Mouse (Mus musculus) brown adipose tissue, adult 24 weeks (tissue): ENCODE measurements around the gene Pank3. TPM values are rescaled to one million over a fixed set of nuclear protein-coding genes. Genes with fewer than 3 reads are reported as not detected.

Source experiments
- H3K27ac ChIP-seq: fragments of 200-500 bp; replicated peaks from 2 replicates; pipeline ENCODE4 v1.5.1; 2012; ENCODE audit warnings: low read depth, mild to moderate bottlenecking, low read length
- H3K4me1 ChIP-seq: fragments of 200-500 bp; 2 replicates; pipeline ENCODE4 v1.6.1; 2012; ENCODE audit warnings: low read length, mixed read lengths; ENCODE audit not compliant: control insufficient read depth, insufficient read depth, insufficient read length
- H3K4me3 ChIP-seq: fragments of 200-500 bp; 2 replicates; pipeline ENCODE4 v1.5.1; 2012; ENCODE audit warnings: low read depth, mild to moderate bottlenecking, low read length, moderate library complexity; ENCODE audit not compliant: insufficient read depth
- polyA plus RNA-seq: library from polyadenylated mRNA; stranded (reverse); fragments of >200 nt; gene quantifications from 2 replicates; pipeline ENCODE4 v1.2.4, GENCODE M21; 2012; ENCODE audit not compliant: missing spikeins, insufficient read depth, insufficient read length

The Pank3 gene
- 69.9 and 86.7 TPM in 2 replicates for polyA plus RNA-seq

DNA sequence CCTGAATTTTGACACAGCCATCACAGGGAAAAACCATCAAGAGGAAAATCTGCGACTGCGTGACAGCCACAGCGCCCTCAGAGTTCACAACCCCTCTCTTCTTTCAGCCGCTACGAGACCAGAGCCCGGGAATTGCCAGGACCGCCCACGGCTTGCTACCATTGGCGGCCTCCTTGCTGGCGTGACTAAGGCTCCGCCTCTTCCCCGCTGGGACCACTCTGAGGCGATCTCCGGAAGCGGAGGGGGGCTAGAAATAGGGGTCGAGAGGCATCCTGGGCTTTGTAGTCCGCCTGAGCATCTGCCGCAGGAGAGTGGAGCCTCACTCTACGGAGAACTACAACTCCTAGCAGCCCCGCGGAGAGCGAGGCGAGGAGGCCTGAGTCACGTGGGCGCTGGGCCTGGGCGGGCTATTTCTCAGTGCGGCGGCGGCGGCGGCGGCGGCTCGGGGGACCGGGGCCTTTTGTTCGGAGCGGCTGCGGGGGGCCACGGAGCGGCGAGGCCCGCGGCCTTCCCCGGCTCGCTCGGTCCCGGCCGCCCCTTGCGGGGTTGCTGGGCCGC, at the start of gene Pank3:
TSS of gene Pank3 (plus strand) at position 297 of the 558 bp plus-strand sequence.
- Histone ChIP-seq H3K4me1 (0 out of 2 replicates have a peak, but pooled peaks cover 4% of the 10 kb centered on the region), H3K27ac (peak within 1 kb of the TSS; percentile 80), H3K4me3 (peak within 1 kb of the TSS; percentile 83)

DNA sequence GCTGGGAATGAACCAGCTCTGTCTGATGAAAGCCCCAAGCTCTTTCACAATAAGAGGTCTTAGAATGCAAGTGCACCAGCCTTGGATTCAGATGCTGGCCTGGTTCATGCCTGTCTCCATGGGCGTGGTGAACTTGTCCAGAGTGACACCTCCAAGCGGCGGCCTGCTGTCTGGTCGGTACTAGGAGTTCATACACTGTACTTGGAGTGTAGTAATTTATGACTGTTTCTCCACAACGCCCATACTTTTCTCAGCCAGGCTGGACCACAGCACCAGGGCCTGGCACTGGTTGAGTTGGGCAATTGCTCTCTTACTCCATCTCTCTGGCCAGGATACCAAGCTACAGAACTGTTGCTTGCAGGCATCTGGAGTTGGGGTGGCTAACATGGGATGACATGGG, 45.4 kb upstream of the Pank3 start:
- Histone ChIP-seq H3K4me1 (peaks cover 6% of the 10 kb centered on the region; the same call in 1 of the 2 replicates), H3K4me3 (no peak overlapping the region)

DNA sequence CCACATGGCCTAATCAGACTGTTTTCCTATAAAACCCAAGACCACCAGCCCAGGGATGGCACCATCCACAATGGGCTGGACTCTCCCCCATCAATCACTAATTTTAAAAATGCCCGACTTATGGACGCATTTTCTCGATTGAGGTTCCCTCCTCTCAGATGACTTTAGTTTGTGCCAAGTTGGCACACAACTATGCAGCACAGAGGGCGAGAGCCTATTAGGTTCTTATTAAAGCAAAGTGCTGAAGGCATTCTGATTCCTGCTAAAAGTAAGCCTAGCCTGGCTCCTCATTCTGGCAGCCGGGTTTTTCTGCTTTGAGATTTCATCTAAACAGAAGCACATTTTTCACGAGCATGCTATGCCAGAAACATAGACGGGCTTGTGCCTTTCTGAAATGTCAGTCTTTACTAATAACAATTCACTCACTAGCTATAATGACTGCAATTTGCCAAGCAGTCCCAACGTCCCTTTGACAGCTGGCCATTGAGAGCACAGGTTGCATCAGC, 42.9 kb upstream of the Pank3 start:
- H3K4me3 ChIP-seq = no peak overlapping the region
- peaks cover 9% of the 10 kb centered on the region; the same call in 1 of the 2 replicates for H3K4me1 ChIP-seq

More for the DNA sequence above, 45.4 kb upstream of the Pank3 start:
- H3K27ac ChIP-seq = no peak overlapping the region

DNA sequence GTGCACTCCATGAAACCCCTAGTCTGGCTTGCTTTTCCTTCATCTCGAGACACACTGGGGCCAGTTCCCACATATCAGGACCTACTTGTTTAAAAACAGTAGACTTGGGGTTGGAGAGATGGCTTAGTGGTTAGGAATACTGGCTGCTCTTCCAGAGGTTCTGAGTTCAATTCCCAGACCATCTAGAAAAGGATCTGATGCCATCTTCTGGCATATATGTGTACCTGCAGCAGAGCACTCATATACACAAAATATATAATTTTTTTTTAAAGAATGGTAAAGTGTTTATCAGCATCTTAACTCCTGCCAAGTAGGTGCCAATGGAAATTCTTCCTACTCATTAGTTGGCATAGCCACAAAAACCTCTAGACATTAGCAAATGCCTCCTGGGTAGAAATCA, 41.1 kb upstream of the Pank3 start:
- Histone ChIP-seq H3K27ac (peak overlapping the region; percentile 92), H3K4me1 (peaks cover 8% of the 10 kb centered on the region), H3K4me3 (no peak overlapping the region)

More for the DNA sequence above, 42.9 kb upstream of the Pank3 start:
- H3K27ac ChIP-seq = peak overlapping the region; percentile 92

DNA sequence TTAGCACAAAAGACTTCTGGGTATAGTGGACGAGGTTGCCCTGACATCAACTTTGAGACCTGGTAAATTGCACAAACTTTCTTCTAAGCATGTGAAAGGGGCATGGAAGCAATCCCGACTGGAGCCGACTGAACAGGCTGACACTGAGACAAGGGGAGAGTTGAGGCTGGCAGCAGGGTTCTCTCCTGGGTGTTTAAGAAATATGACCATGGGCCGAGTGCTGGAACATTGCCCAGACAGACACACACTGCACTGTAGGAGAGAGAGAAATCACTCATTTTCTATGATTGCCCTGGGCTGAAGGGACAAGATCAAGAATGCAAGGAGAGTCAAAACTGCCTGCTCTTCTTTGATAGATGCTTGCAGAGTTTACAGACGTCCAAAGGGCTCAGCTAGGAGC, 40.1 kb upstream of the Pank3 start:
- H3K27ac ChIP-seq = peak overlapping the region; percentile 92; the same call in 1 of the 2 replicates
- no peak overlapping the region for H3K4me3 ChIP-seq
- H3K4me1 ChIP-seq = peaks cover 6% of the 10 kb centered on the region

DNA sequence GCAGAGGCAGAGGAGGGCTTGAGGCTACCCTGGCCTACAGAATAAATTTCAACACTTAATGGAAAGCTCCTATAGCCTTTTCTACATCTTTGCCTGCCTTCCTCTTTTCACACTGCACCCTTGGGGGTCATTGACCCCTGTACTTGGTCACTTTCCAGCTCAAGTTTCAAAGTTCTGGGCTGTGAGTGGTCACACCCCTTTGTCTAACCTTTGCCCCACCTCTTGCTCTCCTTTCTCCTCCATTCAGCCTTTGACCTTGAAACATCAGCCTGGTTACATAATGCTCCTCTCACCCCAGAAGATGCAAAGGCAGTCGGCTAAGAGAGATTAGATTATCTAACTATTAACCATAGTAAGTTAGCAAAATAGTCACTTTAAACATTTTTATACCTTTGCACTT, 36.9 kb upstream of the Pank3 start:
- Histone ChIP-seq H3K4me1 (peaks cover 3% of the 10 kb centered on the region; the same call in 1 of the 2 replicates), H3K27ac (peak overlapping the region; percentile 50; the same call in 1 of the 2 replicates), H3K4me3 (no peak overlapping the region)

DNA sequence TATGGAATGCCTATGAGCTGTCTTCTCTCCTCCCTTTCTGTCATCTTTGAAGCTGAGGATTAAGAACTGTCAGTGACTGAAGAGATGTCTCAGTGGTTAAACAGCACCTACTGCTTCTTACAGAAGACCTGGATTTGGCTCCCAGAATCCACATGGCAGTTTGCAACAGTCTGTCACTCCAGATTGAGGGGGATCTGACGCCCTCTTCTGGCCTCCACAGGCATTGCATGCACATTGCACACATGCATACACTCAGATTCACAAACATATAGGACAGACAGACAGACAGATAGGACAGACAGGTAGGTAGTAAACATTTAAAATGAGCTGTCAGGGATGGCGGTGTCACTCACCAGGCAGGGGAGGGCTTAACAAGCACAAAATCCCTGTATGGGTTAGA, 32.5 kb upstream of the Pank3 start:
- Histone ChIP-seq H3K27ac (no peak overlapping the region), H3K4me3 (no peak overlapping the region), H3K4me1 (no peaks in the 10 kb centered on the region; the same call in 1 of the 2 replicates)

DNA sequence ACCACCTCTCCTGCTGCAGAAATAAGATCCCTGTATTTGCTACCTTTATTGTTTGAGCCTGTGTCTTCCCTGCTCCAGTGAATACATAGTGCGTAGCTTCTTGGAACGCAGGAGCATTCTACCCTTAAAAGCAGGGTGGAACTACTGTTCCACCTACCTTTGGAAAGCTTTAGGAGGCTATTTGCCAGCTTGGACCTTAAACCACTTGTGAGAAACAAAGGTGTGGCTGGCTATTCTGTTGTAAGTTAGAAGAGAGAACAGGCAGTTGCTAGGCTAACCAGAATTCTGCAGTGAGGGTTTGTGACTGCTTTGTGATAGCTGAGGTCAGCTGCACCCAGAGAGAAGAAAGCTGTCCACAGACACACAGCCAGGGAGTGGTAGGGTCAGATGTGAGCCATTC, 32.0 kb upstream of the Pank3 start:
- Histone ChIP-seq H3K4me1 (no peaks in the 10 kb centered on the region; the same call in 1 of the 2 replicates), H3K4me3 (no peak overlapping the region), H3K27ac (peak overlapping the region; percentile 72)

DNA sequence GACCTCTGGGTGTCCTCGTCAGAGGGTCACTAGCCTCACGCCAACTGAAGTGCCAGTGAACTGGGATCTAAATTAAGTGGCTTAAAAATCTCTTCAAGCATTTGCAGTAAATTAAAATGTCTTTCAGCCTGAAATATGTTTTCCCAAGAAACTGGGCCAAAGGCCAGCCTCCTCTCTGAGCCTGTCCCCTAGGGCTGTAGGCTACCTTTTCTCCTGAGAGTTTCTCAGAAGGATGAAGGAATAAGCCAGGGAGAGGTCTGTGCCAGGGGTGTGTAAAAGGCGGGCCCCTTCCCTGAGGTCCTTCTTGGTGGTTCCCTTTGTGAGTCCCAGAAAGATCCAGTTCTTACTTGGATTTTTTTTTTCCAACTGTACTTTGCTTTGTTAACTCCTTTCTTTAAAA, 31.2 kb upstream of the Pank3 start:
- Histone ChIP-seq H3K4me1 (no peaks in the 10 kb centered on the region; the same call in 1 of the 2 replicates), H3K4me3 (no peak overlapping the region), H3K27ac (peak overlapping the region; percentile 87)

DNA sequence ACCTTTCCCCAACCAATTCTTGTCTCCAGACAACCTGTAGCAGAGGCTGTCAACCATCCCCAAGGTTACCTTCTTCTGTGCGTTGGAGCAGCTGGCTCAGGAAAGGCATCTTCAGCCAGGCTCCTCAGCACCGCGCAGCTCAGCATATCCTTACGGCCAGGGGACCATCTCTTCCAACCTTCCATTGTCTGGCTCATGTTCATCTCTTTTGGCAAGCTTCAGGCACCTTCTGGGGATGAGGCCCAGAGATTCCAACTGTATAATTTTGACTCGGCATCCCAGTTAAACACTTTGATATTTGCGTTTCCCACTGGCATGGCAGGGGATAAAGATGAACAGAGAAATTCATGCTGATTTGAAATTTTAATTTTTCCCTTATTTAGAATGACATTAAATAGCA, 25.7 kb upstream of the Pank3 start:
- Histone ChIP-seq H3K4me3 (no peak overlapping the region), H3K27ac (no peak overlapping the region)

DNA sequence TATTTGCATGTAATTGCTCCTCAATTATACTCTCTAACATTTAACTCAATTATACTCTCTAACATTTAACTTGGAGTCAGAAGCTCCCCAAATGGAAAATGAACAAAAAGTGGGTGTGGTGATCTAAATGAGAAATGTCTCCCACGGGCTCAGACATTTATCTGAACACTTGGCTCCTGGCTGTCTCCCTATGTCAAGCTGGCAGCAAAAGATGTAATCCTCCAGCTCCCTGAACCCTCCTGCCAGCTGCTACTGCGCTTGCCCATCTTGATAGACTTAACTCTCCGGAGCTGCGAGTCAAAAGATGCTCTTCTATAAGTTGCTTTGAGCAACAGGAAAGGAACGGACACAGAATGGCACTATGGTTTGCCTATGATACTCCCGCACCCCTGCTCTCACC, 24.7 kb upstream of the Pank3 start:
- H3K4me3 ChIP-seq = no peak overlapping the region
- no peak overlapping the region for H3K27ac ChIP-seq

More for the DNA sequence above, 25.7 kb upstream of the Pank3 start:
- H3K4me1 ChIP-seq = no peaks in the 10 kb centered on the region; the same call in 1 of the 2 replicates

DNA sequence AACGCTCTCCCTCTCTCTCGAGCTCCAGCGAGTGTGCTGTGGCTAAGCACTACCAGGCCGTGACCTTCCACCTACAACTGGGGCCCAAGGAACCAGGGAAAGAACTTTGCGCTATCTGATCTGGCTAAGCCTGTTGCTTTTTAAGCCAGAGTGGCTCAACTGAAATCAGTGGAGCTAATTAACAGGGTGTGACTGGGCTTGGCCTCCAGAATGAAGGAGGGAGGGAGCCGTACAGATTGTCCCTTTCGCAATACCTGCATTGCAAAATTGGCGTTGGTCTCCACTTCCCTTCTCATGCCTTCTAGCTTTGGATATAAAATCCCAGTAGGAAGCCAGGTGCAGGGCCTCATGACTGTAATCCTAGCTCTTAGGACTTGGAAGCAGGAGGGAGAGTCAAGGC, 18.7 kb upstream of the Pank3 start:
- peak overlapping the region; percentile 32; the same call in 1 of the 2 replicates for H3K27ac ChIP-seq
- peaks cover 14% of the 10 kb centered on the region for H3K4me1 ChIP-seq

More for the DNA sequence above, 24.7 kb upstream of the Pank3 start:
- peaks cover under 1% of the 10 kb centered on the region; the same call in 1 of the 2 replicates for H3K4me1 ChIP-seq

DNA sequence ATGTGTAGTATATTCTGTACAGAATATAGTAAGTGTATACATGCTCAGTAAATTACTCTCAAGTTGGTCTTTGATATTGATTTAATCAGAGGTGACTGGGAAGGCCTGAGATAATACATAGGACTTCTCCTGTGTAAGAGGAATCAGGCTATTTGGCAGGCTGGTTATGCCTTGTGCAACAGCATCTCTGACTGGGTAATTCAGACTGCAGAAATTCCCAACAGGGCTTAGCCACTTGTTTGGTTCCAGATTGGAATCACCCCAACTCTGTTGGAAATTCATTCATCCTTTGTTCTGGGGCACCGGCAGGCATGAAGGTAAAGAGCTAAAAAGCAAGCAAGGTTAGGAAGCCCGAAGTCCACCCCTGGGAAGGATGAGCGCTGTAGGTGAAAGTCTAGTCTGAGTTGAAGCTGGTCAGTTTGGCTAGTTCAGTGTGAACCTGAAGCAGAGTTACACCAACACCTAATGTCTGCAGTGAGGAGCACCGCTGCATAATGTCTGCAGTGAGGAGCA, 14.3 kb upstream of the Pank3 start:
- Histone ChIP-seq H3K27ac (no peak overlapping the region), H3K4me1 (peaks cover 10% of the 10 kb centered on the region), H3K4me3 (no peak overlapping the region)

More for the DNA sequence above, 18.7 kb upstream of the Pank3 start:
- no peak overlapping the region for H3K4me3 ChIP-seq

DNA sequence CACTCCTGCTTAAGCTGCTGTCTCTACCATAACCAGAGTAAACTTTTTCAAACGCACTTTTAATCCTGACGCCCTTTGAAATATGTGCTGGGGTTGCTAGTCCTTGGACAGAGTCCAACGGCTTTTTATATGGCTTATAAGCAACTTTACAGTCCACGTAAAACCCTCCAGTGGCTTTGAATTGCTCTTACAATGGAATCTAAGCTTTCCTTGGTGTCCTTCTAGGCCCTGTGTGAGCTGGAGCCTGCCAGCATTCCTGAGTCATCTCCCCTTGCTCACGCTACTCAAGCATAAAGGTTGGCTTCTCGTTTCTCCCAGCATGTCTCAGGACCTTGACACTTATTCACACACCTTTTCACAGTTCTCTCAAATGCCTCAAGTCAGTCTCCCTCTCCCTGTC, 13.7 kb upstream of the Pank3 start:
- Histone ChIP-seq H3K27ac (no peak overlapping the region), H3K4me3 (no peak overlapping the region)

DNA sequence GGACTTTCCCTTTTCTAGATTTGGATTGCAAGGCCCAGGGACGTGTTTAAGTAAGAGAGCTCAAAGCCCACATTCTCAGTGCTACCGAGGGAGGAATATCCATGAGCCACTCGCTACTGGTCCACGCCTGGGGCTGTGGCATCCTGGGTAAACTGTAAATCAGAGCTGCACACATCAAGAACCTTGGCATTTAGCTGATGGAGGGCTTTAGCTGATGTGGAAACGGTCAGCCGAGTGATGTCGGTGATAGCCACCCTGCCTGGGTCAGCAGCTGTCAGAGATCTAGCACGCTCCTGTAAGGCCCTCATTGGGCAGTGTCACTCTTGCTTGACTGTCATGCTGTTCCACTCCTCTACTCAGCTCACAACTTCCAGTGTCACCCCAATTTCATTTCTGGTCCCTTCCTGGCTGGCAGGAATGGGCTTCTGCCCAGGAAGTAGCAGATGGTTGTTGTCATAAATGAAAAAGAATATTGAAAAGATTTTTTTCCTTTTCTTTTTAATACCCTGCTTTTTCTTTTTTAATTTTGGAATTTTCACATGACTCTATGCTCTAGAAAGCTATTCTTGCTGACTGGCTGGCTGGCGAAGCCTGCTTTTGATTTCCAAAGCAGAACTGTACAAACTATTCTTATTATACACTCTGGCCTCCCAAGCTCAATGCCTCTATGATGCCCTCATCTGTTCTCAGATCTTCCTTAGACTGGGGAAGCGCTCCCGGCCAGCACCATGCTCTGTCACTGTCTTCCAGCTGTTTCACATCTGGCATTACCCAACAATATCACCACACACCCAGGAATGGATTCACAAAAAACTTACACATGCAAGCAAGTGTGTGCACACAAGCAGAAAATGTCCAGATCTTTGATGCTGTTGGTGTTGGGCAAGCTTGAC, 12.6 kb upstream of the Pank3 start:
- Histone ChIP-seq H3K4me3 (no peak overlapping the region), H3K27ac (no peak overlapping the region), H3K4me1 (peaks cover 3% of the 10 kb centered on the region; the same call in 1 of the 2 replicates)

More for the DNA sequence above, 13.7 kb upstream of the Pank3 start:
- H3K4me1 ChIP-seq = peaks cover 9% of the 10 kb centered on the region
